Mouse (Mus musculus): ENCODE measurements around the gene Rcor1. TPM values are rescaled to one million over a fixed set of nuclear protein-coding genes. Genes with fewer than 3 reads are reported as not detected.

The Rcor1 gene
- total and polyA plus RNA-seq, 2 experiments from 2014 or later = 3.1 to 13.1 TPM

GRCm38 (mm10) chr12:111035182-111035824 is 3.8 kb upstream of the Rcor1 start:
- ATAC-seq = no peak
- no peak overlapping the region for H3K27ac ChIP-seq
- 70% methylated on average over 12 of the region's 12 CpGs for WGBS
- 0 out of 2 replicates have a peak, but pooled peaks cover 4% of the 10 kb centered on the region for H3K4me1 ChIP-seq (ENCODE audit: insufficient read depth, low read length)
- H3K9me3 ChIP-seq (ENCODE audit: low read length) = no peaks in the 10 kb centered on the region
- H3K36me3 ChIP-seq (ENCODE audit: insufficient read depth, low read length) = no peaks in the 10 kb centered on the region
- H3K9ac ChIP-seq (replicated peaks; ENCODE audit: low read length) = no peak overlapping the region
- H3K4me3 ChIP-seq (ENCODE audit: low read length) = no peak overlapping the region
- TF ChIP-seq CTCF (IDR thresholded peaks at IDR 0.05; ENCODE audit: low read depth) = no peak
- no peaks in the 10 kb centered on the region for H3K27me3 ChIP-seq (ENCODE audit: insufficient read depth, low read length)
- no peak for DNase-seq (ENCODE audit: low spot score)
- H3K4me2 ChIP-seq (ENCODE audit: low read depth, low read length) = no peak overlapping the region

GRCm38 (mm10) chr12:111036198-111036775 is 2.9 kb upstream of the Rcor1 start:
- Histone ChIP-seq H3K9ac (replicated peaks; ENCODE audit: low read length) (no peak overlapping the region), H3K4me1 (ENCODE audit: insufficient read depth, low read length) (0 out of 2 replicates have a peak, but pooled peaks cover 4% of the 10 kb centered on the region), H3K27me3 (ENCODE audit: insufficient read depth, low read length) (no peaks in the 10 kb centered on the region), H3K4me3 (ENCODE audit: low read length) (no peak overlapping the region), H3K9me3 (ENCODE audit: low read length) (no peaks in the 10 kb centered on the region), H3K27ac (no peak overlapping the region), H3K4me2 (ENCODE audit: low read depth, low read length) (no peak overlapping the region), H3K36me3 (ENCODE audit: insufficient read depth, low read length) (no peaks in the 10 kb centered on the region)
- DNase-seq (ENCODE audit: low spot score) = no peak
- peak; percentile 17; the same call in 1 of the 2 replicates for TF ChIP-seq CTCF (IDR thresholded peaks at IDR 0.05; ENCODE audit: low read depth)
- no peak for ATAC-seq

- DNase-seq (ENCODE audit: low spot score) = no peak
- Histone ChIP-seq H3K36me3 (ENCODE audit: insufficient read depth, low read length) (no peaks in the 10 kb centered on the region), H3K27me3 (ENCODE audit: insufficient read depth, low read length) (no peaks in the 10 kb centered on the region), H3K27ac (no peak overlapping the region), H3K4me2 (ENCODE audit: low read depth, low read length) (peak overlapping the region; percentile 96), H3K9me3 (ENCODE audit: low read length) (no peaks in the 10 kb centered on the region), H3K4me1 (ENCODE audit: insufficient read depth, low read length) (0 out of 2 replicates have a peak, but pooled peaks cover 4% of the 10 kb centered on the region), H3K9ac (replicated peaks; ENCODE audit: low read length) (no peak overlapping the region), H3K4me3 (ENCODE audit: low read length) (peak overlapping the region; percentile 79)
- ATAC-seq = no peak
- 55% methylated on average over 18 of the region's 18 CpGs for WGBS
- TF ChIP-seq CTCF (IDR thresholded peaks at IDR 0.05; ENCODE audit: low read depth) = no peak
These were observed 1.6 kb upstream of the Rcor1 start for GRCm38 (mm10) chr12:111037241-111038180.

- Histone ChIP-seq H3K4me1 (ENCODE audit: insufficient read depth, low read length) (0 out of 2 replicates have a peak, but pooled peaks cover 4% of the 10 kb centered on the region), H3K9me3 (ENCODE audit: low read length) (no peaks in the 10 kb centered on the region), H3K4me3 (ENCODE audit: low read length) (peak overlapping the region; percentile 79), H3K27ac (peak overlapping the region; percentile 95), H3K4me2 (ENCODE audit: low read depth, low read length) (peak overlapping the region; percentile 96), H3K9ac (replicated peaks; ENCODE audit: low read length) (peak overlapping the region; percentile 72), H3K36me3 (ENCODE audit: insufficient read depth, low read length) (no peaks in the 10 kb centered on the region), H3K27me3 (ENCODE audit: insufficient read depth, low read length) (no peaks in the 10 kb centered on the region)
- TF ChIP-seq CTCF (IDR thresholded peaks at IDR 0.05; ENCODE audit: low read depth) = no peak
- ATAC-seq = peak; percentile 67
- under 1% methylated on average over 54 of the region's 54 CpGs for WGBS
- peak; percentile 90 for DNase-seq (ENCODE audit: low spot score)
These were observed 748 bp upstream of the Rcor1 start for GRCm38 (mm10) chr12:111038231-111038975.

- peak overlapping the region; percentile 96 for H3K4me2 ChIP-seq (ENCODE audit: low read depth, low read length)
- H3K27me3 ChIP-seq (ENCODE audit: insufficient read depth, low read length) = no peaks in the 10 kb centered on the region
- ATAC-seq (no peak), DNase-seq (ENCODE audit: low spot score) (peak; percentile 40)
- peak overlapping the region; percentile 79 for H3K4me3 ChIP-seq (ENCODE audit: low read length)
- 0 out of 2 replicates have a peak, but pooled peaks cover 4% of the 10 kb centered on the region for H3K4me1 ChIP-seq (ENCODE audit: insufficient read depth, low read length)
- no peak for TF ChIP-seq CTCF (IDR thresholded peaks at IDR 0.05; ENCODE audit: low read depth)
- WGBS = under 1% methylated on average over 62 of the region's 65 CpGs
- H3K36me3 ChIP-seq (ENCODE audit: insufficient read depth, low read length) = no peaks in the 10 kb centered on the region
- H3K9me3 ChIP-seq (ENCODE audit: low read length) = no peaks in the 10 kb centered on the region
- peak overlapping the region; percentile 95 for H3K27ac ChIP-seq
- peak overlapping the region; percentile 74 for H3K9ac ChIP-seq (replicated peaks; ENCODE audit: low read length)
These were observed 800 bp downstream of the Rcor1 start for GRCm38 (mm10) chr12:111039771-111040530.
